Mouse (Mus musculus) limb, embryonic 13.5 days (tissue): ENCODE data around the gene Tmem163. TPM values are rescaled to one million over a fixed set of nuclear protein-coding genes. Genes with fewer than 3 reads are reported as not detected.

Source experiments
- ATAC-seq: fragments of 200-750 bp; cut with Nextera tagmentation; 2 replicates; pipeline ENCODE4 v1.8.0; 2017; ENCODE audit warnings: low read depth, moderate number of reproducible peaks, moderate TSS enrichment; ENCODE audit not compliant: low FRiP score
- H3K27ac ChIP-seq: fragments of 300-500 bp; sonication (generic); 2 replicates; pipeline ENCODE4 v1.5.1; 2015; ENCODE audit warnings: inconsistent platforms, mild to moderate bottlenecking, moderate library complexity
- H3K27me3 ChIP-seq: fragments of 300-500 bp; sonication (generic); 2 replicates; pipeline ENCODE4 v1.6.1; 2015; ENCODE audit warnings: mild to moderate bottlenecking, inconsistent platforms
- H3K36me3 ChIP-seq: fragments of 300-500 bp; sonication (generic); 2 replicates; pipeline ENCODE4 v1.6.1; 2015; ENCODE audit warnings: inconsistent platforms, mild to moderate bottlenecking, moderate library complexity
- H3K4me1 ChIP-seq: fragments of 300-500 bp; sonication (generic); 2 replicates; pipeline ENCODE4 v1.6.1; 2015; ENCODE audit warnings: inconsistent platforms
- H3K4me2 ChIP-seq: fragments of 300-500 bp; sonication (generic); replicated peaks from 2 replicates; pipeline ENCODE4 v1.6.1; 2015; ENCODE audit warnings: inconsistent platforms, mild to moderate bottlenecking, moderate library complexity
- H3K4me3 ChIP-seq: fragments of 300-500 bp; sonication (generic); 2 replicates; pipeline ENCODE4 v1.5.1; 2015; ENCODE audit warnings: moderate library complexity, mild to moderate bottlenecking, inconsistent platforms
- H3K9ac ChIP-seq: fragments of 300-500 bp; sonication (generic); 2 replicates; pipeline ENCODE4 v1.6.1; 2015; ENCODE audit warnings: mild to moderate bottlenecking, inconsistent platforms
- H3K9me3 ChIP-seq: fragments of 300-500 bp; sonication (generic); 2 replicates; pipeline ENCODE4 v1.6.1; 2016; ENCODE audit warnings: inconsistent platforms
- WGBS: fragments of 180-500 bp; shearing (Covaris S2); methylation state at CpG from one replicate; pipeline ENCODE4 v1.1.7; 2015; 5-methylcytosine and 5-hydroxymethylcytosine counted together
- polyA plus RNA-seq: library from polyadenylated mRNA; unstranded; fragments of >200 nt; fragmentation: Nextera tagmentation; extraction: Ambion mirVana; gene quantifications from 2 replicates; pipeline ENCODE4 v1.2.1, GENCODE M21; 2015

The Tmem163 gene
- polyA plus RNA-seq, 1 experiment from 2014 or later = 6.0 TPM

DNA sequence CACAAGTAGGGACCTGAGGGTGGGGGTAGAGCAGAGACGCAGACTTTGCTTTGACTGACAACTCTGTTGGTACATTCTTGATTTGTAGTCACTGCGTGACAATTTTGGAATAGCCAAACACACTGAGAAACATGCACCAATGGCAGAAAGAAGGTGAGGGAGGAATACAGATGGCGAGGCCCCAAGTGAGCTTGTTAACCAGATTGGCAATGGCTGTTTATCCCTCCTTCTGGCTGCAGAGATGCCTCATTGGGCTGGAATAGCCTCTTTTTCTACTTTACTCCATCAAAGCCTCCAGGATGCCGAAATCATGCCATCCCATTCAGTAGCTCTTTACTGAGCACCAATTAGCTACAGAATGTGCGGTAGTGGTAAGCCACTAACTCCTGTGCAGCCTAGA, 203.6 kb downstream of the Tmem163 start:
- Histone ChIP-seq H3K4me1 (no peaks in the 10 kb centered on the region), H3K36me3 (peaks cover 43% of the 10 kb centered on the region), H3K9ac (no peak overlapping the region), H3K27ac (no peak overlapping the region), H3K9me3 (no peaks in the 10 kb centered on the region), H3K4me2 (no peak overlapping the region), H3K27me3 (no peaks in the 10 kb centered on the region), H3K4me3 (no peak overlapping the region)
- no peak for ATAC-seq
- 95% methylated on average over 5 of the region's 5 CpGs for WGBS

DNA sequence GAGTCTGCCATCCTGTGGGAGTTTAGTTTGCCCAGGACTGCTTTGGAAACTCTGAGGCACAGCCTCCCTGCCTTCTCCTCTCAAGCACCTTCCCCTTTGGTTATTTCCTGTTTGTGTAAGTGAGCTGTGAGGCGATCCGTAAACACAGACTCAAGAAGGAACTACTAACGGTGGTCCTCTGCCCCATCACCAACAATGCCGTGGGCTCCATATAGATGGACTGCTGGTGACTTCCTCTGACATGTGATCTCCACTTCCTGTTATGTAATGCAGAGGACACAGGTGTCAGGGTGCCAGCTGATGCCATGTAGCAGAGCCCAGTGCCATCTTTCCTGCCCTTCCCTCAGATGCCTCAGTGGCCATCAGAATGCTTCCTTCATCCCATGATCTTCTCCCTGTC, 209.2 kb downstream of the Tmem163 start:
- no peaks in the 10 kb centered on the region for H3K4me1 ChIP-seq
- H3K4me3 ChIP-seq = no peak overlapping the region
- H3K9me3 ChIP-seq = no peaks in the 10 kb centered on the region
- H3K4me2 ChIP-seq = no peak overlapping the region
- H3K27ac ChIP-seq = no peak overlapping the region
- peaks cover 31% of the 10 kb centered on the region for H3K36me3 ChIP-seq
- H3K9ac ChIP-seq = no peak overlapping the region
- no peaks in the 10 kb centered on the region for H3K27me3 ChIP-seq
- no peak for ATAC-seq
- 74% methylated on average over 4 of the region's 4 CpGs for WGBS

DNA sequence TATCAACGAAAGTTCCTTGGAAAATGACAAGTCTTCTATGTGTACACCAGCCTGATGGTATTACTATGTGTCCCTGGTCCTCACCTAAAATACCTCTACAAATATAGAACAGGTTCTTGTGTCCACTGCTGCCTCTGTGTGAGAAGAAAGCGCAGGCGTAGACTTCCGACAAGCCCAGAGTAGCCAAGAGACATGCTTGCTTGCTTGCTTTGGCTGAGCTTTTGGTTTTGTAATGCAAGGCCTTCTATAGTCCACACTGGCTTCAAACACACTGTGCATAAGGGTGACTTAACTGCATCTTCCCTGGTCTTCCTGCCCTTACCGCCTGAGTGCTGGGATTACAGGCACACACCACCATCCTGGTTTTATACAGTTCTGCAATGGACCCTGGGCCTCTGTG, 212.1 kb downstream of the Tmem163 start:
- H3K4me1 ChIP-seq = no peaks in the 10 kb centered on the region
- H3K9ac ChIP-seq = no peak overlapping the region
- no peaks in the 10 kb centered on the region for H3K27me3 ChIP-seq
- H3K27ac ChIP-seq = no peak overlapping the region
- no peak overlapping the region for H3K4me2 ChIP-seq
- peaks cover 29% of the 10 kb centered on the region for H3K36me3 ChIP-seq
- ATAC-seq = no peak
- H3K4me3 ChIP-seq = no peak overlapping the region
- 94% methylated on average over 5 of the region's 5 CpGs for WGBS
- no peaks in the 10 kb centered on the region for H3K9me3 ChIP-seq

DNA sequence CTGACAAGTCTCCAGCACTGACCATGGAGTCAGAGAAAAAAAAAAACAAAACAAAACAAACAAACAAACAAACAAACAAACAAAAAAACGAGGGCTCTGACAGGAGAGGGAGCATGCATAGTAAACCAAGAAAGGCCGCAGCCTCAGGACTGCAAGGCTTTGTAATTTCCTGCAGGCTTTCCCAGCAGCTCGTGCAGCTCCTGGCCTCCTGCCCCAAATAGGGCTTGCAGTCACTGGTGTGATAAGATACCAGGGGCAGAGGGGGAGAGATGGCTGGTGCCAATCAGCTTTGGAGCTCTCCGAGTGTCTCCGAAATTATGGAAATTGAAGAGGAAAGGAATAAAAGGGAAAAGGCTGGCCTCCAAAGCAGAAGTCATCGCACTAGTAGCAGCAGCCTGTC, 214.1 kb downstream of the Tmem163 start:
- Histone ChIP-seq H3K4me1 (no peaks in the 10 kb centered on the region), H3K4me2 (no peak overlapping the region), H3K4me3 (no peak overlapping the region), H3K27me3 (no peaks in the 10 kb centered on the region), H3K9me3 (no peaks in the 10 kb centered on the region), H3K9ac (no peak overlapping the region), H3K27ac (no peak overlapping the region), H3K36me3 (peaks cover 23% of the 10 kb centered on the region)
- no peak for ATAC-seq
- WGBS = 68% methylated on average over 6 of the region's 6 CpGs

DNA sequence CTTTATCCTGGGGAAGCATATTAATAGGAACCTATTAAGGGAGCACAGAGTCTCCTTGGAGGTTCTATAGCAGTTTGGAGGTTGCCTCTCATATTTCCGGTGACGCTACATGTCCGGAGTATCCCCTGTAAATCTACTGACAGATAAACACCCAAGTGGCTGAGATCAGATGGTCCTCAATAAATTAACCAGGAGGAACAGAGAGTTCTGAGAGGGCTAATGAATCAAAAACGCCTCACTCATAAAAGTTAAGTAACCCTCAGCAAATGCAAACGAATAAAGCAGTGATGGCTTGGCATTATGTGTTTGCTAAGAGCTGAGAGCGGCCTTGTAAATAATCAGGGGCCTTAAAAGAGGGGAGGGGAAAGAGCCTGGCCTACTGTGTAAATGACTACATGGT, 215.3 kb downstream of the Tmem163 start:
- no peaks in the 10 kb centered on the region for H3K9me3 ChIP-seq

DNA sequence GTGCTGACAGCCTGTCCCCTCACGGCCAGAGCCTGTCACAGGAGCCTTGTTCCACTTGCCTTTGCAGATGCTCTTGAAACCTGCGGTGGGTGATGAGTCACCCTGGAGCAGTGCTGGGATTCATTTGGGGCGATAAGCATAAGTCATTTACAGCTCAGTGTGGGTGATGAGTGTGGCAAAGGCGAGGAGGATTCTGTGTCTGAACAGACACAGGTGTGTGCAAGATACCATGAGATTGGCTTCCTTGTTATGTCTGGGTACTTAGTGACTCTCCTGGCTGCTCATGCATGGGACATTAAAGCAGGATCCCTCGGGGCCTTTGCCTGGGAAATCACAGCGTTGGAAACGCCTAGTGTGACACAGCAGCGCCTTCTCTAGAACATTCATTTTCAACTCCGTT, 218.3 kb downstream of the Tmem163 start:
- Histone ChIP-seq H3K9ac (no peak overlapping the region), H3K4me3 (no peak overlapping the region), H3K4me1 (peaks cover 3% of the 10 kb centered on the region; the same call in 1 of the 2 replicates), H3K9me3 (no peaks in the 10 kb centered on the region), H3K27ac (no peak overlapping the region), H3K36me3 (peaks cover 18% of the 10 kb centered on the region; the same call in 1 of the 2 replicates), H3K4me2 (no peak overlapping the region), H3K27me3 (0 out of 2 replicates have a peak, but pooled peaks cover 3% of the 10 kb centered on the region)
- WGBS = 76% methylated on average over 9 of the region's 9 CpGs
- ATAC-seq = no peak

More for the DNA sequence above, 215.3 kb downstream of the Tmem163 start:
- no peak overlapping the region for H3K9ac ChIP-seq
- no peaks in the 10 kb centered on the region for H3K4me1 ChIP-seq
- H3K27me3 ChIP-seq = no peaks in the 10 kb centered on the region
- peaks cover 21% of the 10 kb centered on the region; the same call in 1 of the 2 replicates for H3K36me3 ChIP-seq
- H3K4me3 ChIP-seq = no peak overlapping the region
- H3K4me2 ChIP-seq = no peak overlapping the region
- H3K27ac ChIP-seq = no peak overlapping the region
- 50% methylated on average over 6 of the region's 6 CpGs for WGBS
- no peak for ATAC-seq

DNA sequence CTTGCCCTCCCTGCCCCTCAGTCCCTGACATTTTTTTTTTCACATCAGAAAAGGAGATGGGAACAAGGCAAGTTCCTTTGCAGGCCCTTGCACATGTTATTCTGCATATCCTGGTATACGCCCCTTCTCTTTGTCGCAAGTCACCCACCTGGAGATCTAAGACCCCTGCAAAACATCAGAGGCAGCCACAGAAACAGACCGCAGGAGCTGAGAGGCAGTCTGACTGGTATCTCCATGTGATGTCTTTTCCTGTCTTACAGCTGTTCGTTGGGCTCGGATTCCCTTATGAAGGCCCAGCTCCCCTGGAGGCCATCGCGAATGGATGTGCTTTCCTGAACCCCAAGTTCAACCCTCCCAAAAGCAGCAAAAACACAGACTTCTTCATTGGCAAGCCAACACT, 219.8 kb downstream of the Tmem163 start:
- H3K4me2 ChIP-seq = no peak overlapping the region
- no peak overlapping the region for H3K9ac ChIP-seq
- H3K27ac ChIP-seq = no peak overlapping the region
- WGBS = 63% methylated on average over 7 of the region's 7 CpGs
- H3K4me1 ChIP-seq = peaks cover 3% of the 10 kb centered on the region; the same call in 1 of the 2 replicates
- ATAC-seq = no peak
- 0 out of 2 replicates have a peak, but pooled peaks cover 3% of the 10 kb centered on the region for H3K27me3 ChIP-seq
- no peaks in the 10 kb centered on the region for H3K9me3 ChIP-seq
- no peak overlapping the region for H3K4me3 ChIP-seq
- H3K36me3 ChIP-seq = peaks cover 18% of the 10 kb centered on the region; the same call in 1 of the 2 replicates

DNA sequence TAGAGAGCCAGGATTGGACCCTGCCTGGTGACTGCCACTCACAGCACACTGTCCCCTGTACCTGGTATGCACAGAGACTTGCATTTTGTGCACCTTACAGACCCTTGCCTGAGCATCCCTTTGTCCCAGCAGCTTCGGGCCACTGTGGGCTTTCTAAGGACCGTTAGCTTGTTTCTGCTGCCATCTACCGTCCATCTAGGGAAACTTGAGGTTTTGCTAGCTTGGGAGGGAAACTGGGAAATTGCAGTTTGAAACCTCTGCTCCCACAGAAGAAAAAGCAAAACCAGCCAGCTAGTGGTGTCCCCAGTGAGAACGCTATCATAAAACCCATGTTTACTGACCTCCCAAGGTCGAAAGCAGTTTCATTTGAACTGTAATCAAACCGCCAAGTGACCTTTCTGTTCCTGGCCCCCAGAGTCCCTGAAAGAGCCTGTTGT, 220.3 kb downstream of the Tmem163 start:
- no peak overlapping the region for H3K4me3 ChIP-seq
- H3K4me2 ChIP-seq = no peak overlapping the region
- peaks cover 18% of the 10 kb centered on the region; the same call in 1 of the 2 replicates for H3K36me3 ChIP-seq
- peak; percentile 68 for ATAC-seq
- H3K9ac ChIP-seq = no peak overlapping the region
- 0 out of 2 replicates have a peak, but pooled peaks cover 3% of the 10 kb centered on the region for H3K27me3 ChIP-seq
- no peak overlapping the region for H3K27ac ChIP-seq
- WGBS = 8% methylated on average over 6 of the region's 6 CpGs
- peaks cover 3% of the 10 kb centered on the region; the same call in 1 of the 2 replicates for H3K4me1 ChIP-seq
- H3K9me3 ChIP-seq = no peaks in the 10 kb centered on the region

DNA sequence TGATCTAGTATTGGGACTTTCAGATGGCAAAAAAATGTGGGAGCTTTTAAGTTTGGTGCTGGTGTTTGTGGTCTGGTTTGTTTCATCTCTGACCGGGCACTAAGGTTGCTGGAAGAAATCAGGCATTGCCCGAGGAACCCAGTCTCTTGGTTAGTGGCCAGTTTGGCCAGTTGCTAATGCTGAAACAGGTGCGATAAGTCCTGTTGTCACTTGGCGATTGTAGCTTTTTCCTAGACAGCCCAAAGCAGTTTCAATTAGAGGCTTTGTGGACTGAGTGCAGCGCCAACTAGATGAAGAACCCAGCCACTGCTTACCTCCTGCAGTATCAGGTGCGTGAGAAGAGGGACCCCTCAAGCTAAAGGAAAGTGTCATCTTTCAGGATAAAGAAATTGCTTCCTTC, 226.0 kb downstream of the Tmem163 start:
- Histone ChIP-seq H3K27me3 (0 out of 2 replicates have a peak, but pooled peaks cover 3% of the 10 kb centered on the region), H3K9me3 (peaks cover 9% of the 10 kb centered on the region; the same call in 1 of the 2 replicates), H3K36me3 (peaks cover 20% of the 10 kb centered on the region), H3K4me3 (no peak overlapping the region), H3K4me1 (no peaks in the 10 kb centered on the region), H3K4me2 (no peak overlapping the region), H3K9ac (no peak overlapping the region), H3K27ac (no peak overlapping the region)
- 90% methylated on average over 6 of the region's 6 CpGs for WGBS
- no peak for ATAC-seq

DNA sequence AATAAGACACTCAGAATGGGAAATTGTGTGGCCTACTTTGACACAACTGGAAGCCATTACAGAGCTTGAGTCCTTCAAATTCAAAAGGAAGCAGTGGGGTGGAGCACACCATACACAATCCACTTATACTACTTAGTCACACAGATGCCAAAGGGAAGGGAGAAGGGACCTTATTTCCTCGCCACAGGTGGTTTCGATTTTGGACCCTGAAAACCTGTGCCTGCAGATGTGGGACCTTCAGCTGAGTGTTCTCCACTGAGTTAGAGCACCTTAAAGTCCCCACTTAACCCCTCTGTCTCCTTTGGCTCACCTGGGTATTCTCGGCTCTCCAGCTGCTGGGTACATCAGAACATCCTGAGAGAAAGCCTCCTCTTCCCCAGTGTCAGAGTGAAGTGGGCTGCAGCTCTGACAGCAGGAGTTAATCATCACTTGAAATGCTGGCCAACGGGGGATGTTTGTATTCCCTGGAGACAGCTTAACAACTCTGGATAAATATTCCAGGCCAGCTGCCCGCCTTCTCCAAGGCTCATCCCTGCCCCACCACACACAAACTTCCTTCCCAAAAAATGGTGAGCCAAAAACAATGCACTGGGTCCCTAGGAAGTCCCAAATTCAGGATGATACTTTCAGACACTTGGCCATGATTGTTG, 234.4 kb downstream of the Tmem163 start:
- H3K4me2 ChIP-seq = no peak overlapping the region
- no peaks in the 10 kb centered on the region for H3K27me3 ChIP-seq
- H3K36me3 ChIP-seq = peaks cover 28% of the 10 kb centered on the region
- no peak overlapping the region for H3K9ac ChIP-seq
- ATAC-seq = no peak
- WGBS = 29% methylated on average over 5 of the region's 5 CpGs
- peaks cover 50% of the 10 kb centered on the region for H3K4me1 ChIP-seq
- H3K27ac ChIP-seq = peak overlapping the region; percentile 55; the same call in 1 of the 2 replicates
- no peak overlapping the region for H3K4me3 ChIP-seq
- peaks cover 4% of the 10 kb centered on the region; the same call in 1 of the 2 replicates for H3K9me3 ChIP-seq

DNA sequence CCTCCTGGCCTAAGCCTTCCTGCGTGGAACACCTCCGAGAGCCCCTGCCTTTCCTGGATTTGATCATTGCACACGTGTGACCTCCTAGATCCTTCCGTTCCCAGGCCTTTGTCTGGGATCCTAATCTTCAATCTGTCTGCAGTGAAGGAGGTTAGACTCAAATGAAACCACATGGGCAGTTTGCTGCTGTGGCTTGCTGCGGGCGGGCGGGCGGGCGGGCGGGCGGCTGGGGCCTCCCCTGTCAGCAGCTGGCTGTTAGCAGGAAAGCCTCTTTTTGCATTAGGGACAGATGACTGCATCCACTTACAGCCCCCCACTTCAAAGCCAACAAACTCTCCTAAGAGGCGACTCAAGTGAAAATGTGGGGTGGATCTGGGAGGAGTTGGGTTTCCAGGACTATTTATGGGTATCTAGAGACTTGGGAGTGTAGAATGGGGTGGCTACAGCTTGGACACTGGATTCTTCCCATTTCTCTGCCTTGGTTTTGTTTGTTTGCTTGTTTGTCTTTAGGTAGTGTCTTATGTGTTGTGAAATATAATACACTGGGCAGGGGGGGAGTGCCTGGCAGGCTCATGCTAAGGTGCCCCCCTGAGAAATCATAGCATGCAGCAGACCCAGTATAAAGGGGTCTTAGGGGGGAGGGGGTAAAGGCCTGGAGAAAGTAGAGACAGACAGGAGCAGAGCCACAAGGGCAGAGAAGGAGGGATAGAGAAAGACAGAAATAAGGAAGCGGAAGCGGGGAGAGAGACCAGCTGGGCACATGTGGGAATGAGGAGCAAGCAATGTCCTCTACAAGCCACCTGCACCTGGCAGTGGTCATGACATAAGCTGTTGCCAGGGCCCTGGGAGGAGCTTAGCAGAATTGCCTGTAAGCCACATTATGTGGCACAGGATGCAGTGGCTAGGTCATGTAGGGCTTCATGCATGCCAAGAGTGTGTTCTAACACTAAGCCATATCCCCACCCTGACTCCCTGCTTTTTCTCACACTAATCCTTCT, 236.2 kb downstream of the Tmem163 start:
- H3K4me1 ChIP-seq = peaks cover 68% of the 10 kb centered on the region
- H3K4me2 ChIP-seq = peak overlapping the region; percentile 9; the same call in 1 of the 2 replicates
- no peak overlapping the region for H3K9ac ChIP-seq
- peak; percentile 63 for ATAC-seq
- H3K27me3 ChIP-seq = no peaks in the 10 kb centered on the region
- H3K27ac ChIP-seq = peak overlapping the region; percentile 15; the same call in 1 of the 2 replicates
- WGBS = 18% methylated on average over 14 of the region's 14 CpGs
- peaks cover 19% of the 10 kb centered on the region for H3K36me3 ChIP-seq
- no peaks in the 10 kb centered on the region; the same call in 1 of the 2 replicates for H3K9me3 ChIP-seq
- no peak overlapping the region for H3K4me3 ChIP-seq

DNA sequence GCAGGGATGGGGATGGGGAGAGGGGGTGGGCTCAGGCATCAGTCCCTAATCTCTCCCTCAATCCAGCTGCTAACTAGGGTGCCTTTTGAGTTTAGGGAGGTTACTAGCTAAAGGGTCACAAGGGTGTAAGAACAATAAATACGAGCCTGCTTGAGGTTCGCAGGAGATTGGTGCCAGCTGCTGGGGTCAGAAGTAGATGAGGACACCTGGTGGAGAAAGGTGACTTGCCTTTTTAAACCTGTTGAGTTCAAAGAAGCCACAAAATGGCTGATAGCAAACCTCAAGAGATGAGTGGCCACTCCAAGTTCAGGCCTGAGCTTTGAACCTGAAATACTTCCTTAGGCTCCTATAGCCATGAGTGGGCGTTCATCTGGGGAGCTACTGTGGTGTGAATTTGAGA, 237.6 kb downstream of the Tmem163 start:
- Histone ChIP-seq H3K27me3 (no peaks in the 10 kb centered on the region), H3K9me3 (no peaks in the 10 kb centered on the region), H3K4me2 (no peak overlapping the region), H3K4me3 (no peak overlapping the region), H3K4me1 (peaks cover 82% of the 10 kb centered on the region), H3K27ac (no peak overlapping the region), H3K9ac (no peak overlapping the region), H3K36me3 (peaks cover 7% of the 10 kb centered on the region)
- 32% methylated on average over 3 of the region's 3 CpGs for WGBS
- no peak for ATAC-seq
